Mouse (Mus musculus): Measurements from ENCODE around the gene 1700003F12Rik. TPM values are rescaled to one million over a fixed set of nuclear protein-coding genes. Genes with fewer than 3 reads are reported as not detected.
A peak's percentile ranks its signal among the peaks of the same experiment; 100 is the strongest.

The 1700003F12Rik gene
- polyA plus RNA-seq (2012; rRNA removed), result 0.32 and 0.47 TPM in 2 replicates

GRCm38 (mm10) chr2:154546711-154547110 lies at the start of gene 1700003F12Rik:
TSS of gene 1700003F12Rik (plus strand) at chr2:154547085.
- H3K4me3 ChIP-seq (ENCODE audit: low read depth, low read length), result no peak within 1 kb of the TSS
- 95% methylated on average over 10 of the region's 10 CpGs for WGBS

GRCm38 (mm10) chr2:154498571-154498970 lies 48.3 kb upstream of the 1700003F12Rik start:
- Histone ChIP-seq H3K36me3 (ENCODE audit: control insufficient read depth, insufficient read depth, low read length) (peaks cover 2% of the 10 kb centered on the region), H3K27ac (ENCODE audit: insufficient read depth, low read depth, low read length) (no peak overlapping the region), H3K27me3 (ENCODE audit: control insufficient read depth, insufficient read depth, low read length) (no peaks in the 10 kb centered on the region), H3K4me3 (ENCODE audit: low read depth, low read length) (no peak overlapping the region), H3K4me1 (ENCODE audit: control insufficient read depth, insufficient read depth, insufficient read length, low read length) (no peaks in the 10 kb centered on the region)
- WGBS, result 63% methylated on average over 5 of the region's 5 CpGs
- TF ChIP-seq POLR2A (IDR thresholded peaks at IDR 0.05; ENCODE audit: low read depth, low read length) (no peak), CTCF (IDR thresholded peaks at IDR 0.05; ENCODE audit: extremely low read depth, insufficient read length, insufficient replicate concordance, low read depth, low read length) (no peak)

More at GRCm38 (mm10) chr2:154546711-154547110, at the start of gene 1700003F12Rik:
- Histone ChIP-seq H3K27ac (ENCODE audit: insufficient read depth, low read depth, low read length) (no peak within 1 kb of the TSS), H3K4me1 (ENCODE audit: control insufficient read depth, insufficient read depth, insufficient read length, low read length) (peaks cover 9% of the 10 kb centered on the region), H3K36me3 (ENCODE audit: control insufficient read depth, insufficient read depth, low read length) (no peaks in the 10 kb centered on the region), H3K27me3 (ENCODE audit: control insufficient read depth, insufficient read depth, low read length) (peaks cover 15% of the 10 kb centered on the region; the same call in 1 of the 2 replicates)
- TF ChIP-seq POLR2A (IDR thresholded peaks at IDR 0.05; ENCODE audit: low read depth, low read length), result no peak
- TF ChIP-seq CTCF (IDR thresholded peaks at IDR 0.05; ENCODE audit: extremely low read depth, insufficient read length, insufficient replicate concordance, low read depth, low read length), result no peak

GRCm38 (mm10) chr2:154499717-154500247 lies 47.1 kb upstream of the 1700003F12Rik start:
- Histone ChIP-seq H3K27ac (ENCODE audit: insufficient read depth, low read depth, low read length) (no peak overlapping the region), H3K4me1 (ENCODE audit: control insufficient read depth, insufficient read depth, insufficient read length, low read length) (no peaks in the 10 kb centered on the region), H3K36me3 (ENCODE audit: control insufficient read depth, insufficient read depth, low read length) (peaks cover 7% of the 10 kb centered on the region), H3K27me3 (ENCODE audit: control insufficient read depth, insufficient read depth, low read length) (no peaks in the 10 kb centered on the region), H3K4me3 (ENCODE audit: low read depth, low read length) (no peak overlapping the region)
- TF ChIP-seq CTCF (IDR thresholded peaks at IDR 0.05; ENCODE audit: extremely low read depth, insufficient read length, insufficient replicate concordance, low read depth, low read length) (no peak), POLR2A (IDR thresholded peaks at IDR 0.05; ENCODE audit: low read depth, low read length) (no peak)
- WGBS, result 94% methylated on average over 2 of the region's 2 CpGs

- Histone ChIP-seq H3K36me3 (ENCODE audit: control insufficient read depth, insufficient read depth, low read length) (peaks cover 11% of the 10 kb centered on the region), H3K27ac (ENCODE audit: insufficient read depth, low read depth, low read length) (no peak overlapping the region), H3K27me3 (ENCODE audit: control insufficient read depth, insufficient read depth, low read length) (no peaks in the 10 kb centered on the region), H3K4me3 (ENCODE audit: low read depth, low read length) (no peak overlapping the region), H3K4me1 (ENCODE audit: control insufficient read depth, insufficient read depth, insufficient read length, low read length) (no peaks in the 10 kb centered on the region)
- 92% methylated on average over 3 of the region's 3 CpGs for WGBS
- TF ChIP-seq POLR2A (IDR thresholded peaks at IDR 0.05; ENCODE audit: low read depth, low read length) (no peak), CTCF (IDR thresholded peaks at IDR 0.05; ENCODE audit: extremely low read depth, insufficient read length, insufficient replicate concordance, low read depth, low read length) (no peak)
Measured at GRCm38 (mm10) chr2:154500758-154501157, 46.1 kb upstream of the 1700003F12Rik start.

GRCm38 (mm10) chr2:154507076-154507475 lies 39.8 kb upstream of the 1700003F12Rik start:
- Histone ChIP-seq H3K27me3 (ENCODE audit: control insufficient read depth, insufficient read depth, low read length) (no peaks in the 10 kb centered on the region), H3K4me3 (ENCODE audit: low read depth, low read length) (no peak overlapping the region), H3K36me3 (ENCODE audit: control insufficient read depth, insufficient read depth, low read length) (peaks cover 23% of the 10 kb centered on the region), H3K4me1 (ENCODE audit: control insufficient read depth, insufficient read depth, insufficient read length, low read length) (no peaks in the 10 kb centered on the region; the same call in 1 of the 2 replicates), H3K27ac (ENCODE audit: insufficient read depth, low read depth, low read length) (no peak overlapping the region)
- TF ChIP-seq CTCF (IDR thresholded peaks at IDR 0.05; ENCODE audit: extremely low read depth, insufficient read length, insufficient replicate concordance, low read depth, low read length) (no peak), POLR2A (IDR thresholded peaks at IDR 0.05; ENCODE audit: low read depth, low read length) (no peak)
- 68% methylated on average over 2 of the region's 2 CpGs for WGBS

- H3K4me1 ChIP-seq (ENCODE audit: control insufficient read depth, insufficient read depth, insufficient read length, low read length), result no peaks in the 10 kb centered on the region; the same call in 1 of the 2 replicates
- no peaks in the 10 kb centered on the region for H3K27me3 ChIP-seq (ENCODE audit: control insufficient read depth, insufficient read depth, low read length)
- no peak overlapping the region for H3K4me3 ChIP-seq (ENCODE audit: low read depth, low read length)
- WGBS, result 59% methylated on average over 9 of the region's 9 CpGs
- peak; percentile 28; the same call in 1 of the 2 replicates for TF ChIP-seq CTCF (IDR thresholded peaks at IDR 0.05; ENCODE audit: extremely low read depth, insufficient read length, insufficient replicate concordance, low read depth, low read length)
- no peak for TF ChIP-seq POLR2A (IDR thresholded peaks at IDR 0.05; ENCODE audit: low read depth, low read length)
- peaks cover 23% of the 10 kb centered on the region for H3K36me3 ChIP-seq (ENCODE audit: control insufficient read depth, insufficient read depth, low read length)
- no peak overlapping the region for H3K27ac ChIP-seq (ENCODE audit: insufficient read depth, low read depth, low read length)
Measured at GRCm38 (mm10) chr2:154507566-154508283, 39.2 kb upstream of the 1700003F12Rik start.

GRCm38 (mm10) chr2:154508450-154508849 lies 38.4 kb upstream of the 1700003F12Rik start:
- WGBS, result 92% methylated on average over 4 of the region's 4 CpGs
- Histone ChIP-seq H3K27ac (ENCODE audit: insufficient read depth, low read depth, low read length) (no peak overlapping the region), H3K4me1 (ENCODE audit: control insufficient read depth, insufficient read depth, insufficient read length, low read length) (no peaks in the 10 kb centered on the region; the same call in 1 of the 2 replicates), H3K27me3 (ENCODE audit: control insufficient read depth, insufficient read depth, low read length) (no peaks in the 10 kb centered on the region), H3K36me3 (ENCODE audit: control insufficient read depth, insufficient read depth, low read length) (peaks cover 23% of the 10 kb centered on the region), H3K4me3 (ENCODE audit: low read depth, low read length) (no peak overlapping the region)
- no peak for TF ChIP-seq CTCF (IDR thresholded peaks at IDR 0.05; ENCODE audit: extremely low read depth, insufficient read length, insufficient replicate concordance, low read depth, low read length)
- TF ChIP-seq POLR2A (IDR thresholded peaks at IDR 0.05; ENCODE audit: low read depth, low read length), result no peak
